ENCODE assay signal across 10 mouse cellular contexts in the genomic region with DNA sequence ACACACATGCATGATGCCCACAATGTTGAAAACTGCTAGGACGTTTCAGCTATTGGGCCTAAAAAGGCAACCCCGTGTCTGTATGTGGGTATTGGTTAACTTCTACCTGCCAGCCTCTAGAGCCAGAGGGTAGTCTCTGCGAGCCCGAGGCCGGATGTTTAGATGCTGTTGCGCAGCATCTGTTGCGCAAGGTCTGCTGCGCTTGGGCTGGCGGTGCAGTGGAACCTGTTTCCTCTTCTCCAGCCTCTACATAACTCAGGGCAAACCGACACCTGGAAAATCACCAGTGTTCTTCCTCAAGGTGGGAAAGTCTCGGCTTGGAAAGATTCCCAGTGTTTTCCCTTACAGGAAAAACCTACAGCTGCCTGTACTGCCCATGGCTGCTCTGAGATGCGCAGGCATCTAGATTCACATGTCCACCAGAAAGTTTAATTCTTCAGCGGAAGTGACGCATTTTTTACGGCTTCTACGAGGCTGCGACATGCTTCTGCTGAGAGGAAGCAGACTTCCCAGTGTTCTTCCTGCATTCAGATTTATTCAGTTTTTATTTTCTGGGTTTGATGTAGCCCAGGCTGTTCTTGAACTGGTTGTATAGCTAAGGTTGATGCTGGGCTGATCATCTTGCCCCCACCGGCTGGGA. TPM values are rescaled to one million over a fixed set of nuclear protein-coding genes. Genes with fewer than 3 reads are reported as not detected.
DNase-seq lines count a peak whose midpoint lies in the region; ATAC-seq and TF ChIP-seq lines count a peak whose summit lies in the region.
"Had no signal": no experiment of that assay in that cellular context is flagged by ENCODE, and none has a peak within 500 bp of the region (broad histone marks: within the 10 kb centered on the region; RNA-seq: fewer than 3 reads in every experiment).

No protein-coding gene starts in this region.

- DNase-seq in adrenal gland, postnatal 14 days: peak; percentile 31
- DNase-seq in adrenal gland, postnatal 25 days: no peak
- peak; percentile 52 for DNase-seq in kidney, adult 18-20 months
- DNase-seq in stomach, postnatal 0 days (ENCODE audit: low spot score): peak; percentile 56
- DNase-seq in layer of hippocampus, adult 9-10 months (ENCODE audit: low spot score): no peak
- no peak for DNase-seq in heart, adult 8-10 months (ENCODE audit: low spot score)

- no peak overlapping the region for H3K27ac ChIP-seq in lung, embryonic 16.5 days (ENCODE audit: low read length)
- no peak overlapping the region; the same call in 1 of the 2 replicates for H3K27ac ChIP-seq in stomach, postnatal 0 days (replicated peaks)

- no peaks in the 10 kb centered on the region for H3K9me3 ChIP-seq in lung, embryonic 16.5 days (ENCODE audit: control insufficient read depth, low read length)
- no peaks in the 10 kb centered on the region for H3K9me3 ChIP-seq in stomach, postnatal 0 days (ENCODE audit: control insufficient read depth, low read length)
- H3K9me3 ChIP-seq: heart, embryonic 15.5 days had no signal

- no peak for TF ChIP-seq EP300 in stomach, postnatal 0 days (optimal IDR thresholded peaks at IDR 0.05)

- H3K4me1 ChIP-seq in lung, embryonic 16.5 days (replicated peaks; ENCODE audit: control insufficient read depth, insufficient read depth, low read length): peaks cover 16% of the 10 kb centered on the region
- no peaks in the 10 kb centered on the region for H3K4me1 ChIP-seq in stomach, postnatal 0 days (replicated peaks; ENCODE audit: control insufficient read depth, insufficient read depth)

- H3K27me3 ChIP-seq in lung, embryonic 16.5 days (ENCODE audit: control insufficient read depth, insufficient read depth, low read depth, low read length): no peaks in the 10 kb centered on the region
- H3K27me3 ChIP-seq in stomach, postnatal 0 days (ENCODE audit: control insufficient read depth, insufficient read depth, low read length): no peaks in the 10 kb centered on the region
- H3K27me3 ChIP-seq: CH12.LX; heart, embryonic 15.5 days had no signal

- H3K9ac ChIP-seq in lung, embryonic 16.5 days (ENCODE audit: low read length): no peak overlapping the region
- H3K9ac ChIP-seq in stomach, postnatal 0 days (ENCODE audit: low read length): no peak overlapping the region
- H3K9ac ChIP-seq: heart, embryonic 15.5 days had no signal

- H3K36me3 ChIP-seq in lung, embryonic 16.5 days (ENCODE audit: control insufficient read depth, insufficient read depth, low read length): no peaks in the 10 kb centered on the region
- H3K36me3 ChIP-seq in stomach, postnatal 0 days (ENCODE audit: control insufficient read depth, insufficient read depth, low read length): no peaks in the 10 kb centered on the region
- H3K36me3 ChIP-seq: heart, embryonic 15.5 days had no signal

- TF ChIP-seq CTCF in stomach, postnatal 0 days (IDR thresholded peaks at IDR 0.05; ENCODE audit: low read depth): no peak

- H3K4me2 ChIP-seq in lung, embryonic 16.5 days (ENCODE audit: low read depth, low read length): no peak overlapping the region
- H3K4me2 ChIP-seq in stomach, postnatal 0 days (replicated peaks; ENCODE audit: low read depth): no peak overlapping the region
- H3K4me2 ChIP-seq: heart, embryonic 15.5 days had no signal

- peak; percentile 41; the same call in 1 of the 2 replicates for ATAC-seq in lung, embryonic 16.5 days (ENCODE audit: low read depth)
- 0 out of 2 replicates have a peak, but pooled peaks have one; percentile 48 for ATAC-seq in stomach, postnatal 0 days (ENCODE audit: low FRiP score, low TSS enrichment)
- ATAC-seq in erythroblast, adult 5-6 weeks (replicated peaks; ENCODE audit: low FRiP score, poor library complexity, severe bottlenecking): no peak

- WGBS in lung, embryonic 16.5 days: 72% methylated on average over 18 of the region's 18 CpGs
- WGBS in stomach, postnatal 0 days: 66% methylated on average over 18 of the region's 18 CpGs

- H3K4me3 ChIP-seq in lung, embryonic 16.5 days (ENCODE audit: low read length): no peak overlapping the region
- no peak overlapping the region for H3K4me3 ChIP-seq in stomach, postnatal 0 days (ENCODE audit: low read depth, low read length)
- H3K4me3 ChIP-seq: heart, embryonic 15.5 days had no signal

RNA-seq across cellular contexts. Expression of a gene that starts 44.5 kb away (rescaled TPM):
- total RNA-seq in adrenal gland, postnatal 14 days (2021): 6,863 and 7,423 TPM in 2 replicates
- total RNA-seq in adrenal gland, postnatal 25 days (2021): 6,460 and 8,956 TPM in 2 replicates
- 4,476 and 4,740 TPM in 2 replicates for polyA plus RNA-seq in lung, embryonic 16.5 days (2015; fragmentation: Nextera tagmentation; extraction: Ambion mirVana)
- polyA plus RNA-seq in stomach, postnatal 0 days (2015; fragmentation: Nextera tagmentation; extraction: Ambion mirVana): 2,673 and 2,818 TPM in 2 replicates
- total RNA-seq in erythroblast, adult 5-6 weeks (2015; ENCODE audit: low replicate concordance): 3,932 and 4,159 TPM in 2 replicates
- total RNA-seq in erythroblast, adult 5-6 weeks (2017; ENCODE audit: low replicate concordance): 1,512 and 1,760 TPM in 2 replicates
- 100 to 1,000 TPM; 830 to 950 (median 884) TPM for total RNA-seq in heart, adult 8-10 months (2022)

RNA-seq across cellular contexts. Expression of a gene that starts 54.4 kb away (rescaled TPM):
- total RNA-seq in adrenal gland, postnatal 14 days (2021): 11.5 and 12.1 TPM in 2 replicates
- total RNA-seq in adrenal gland, postnatal 25 days (2021): 10.6 and 16.7 TPM in 2 replicates
- polyA plus RNA-seq in lung, embryonic 16.5 days (2015; fragmentation: Nextera tagmentation; extraction: Ambion mirVana): 14.9 and 16.2 TPM in 2 replicates
- polyA plus RNA-seq in stomach, postnatal 0 days (2015; fragmentation: Nextera tagmentation; extraction: Ambion mirVana): 9.3 and 10.0 TPM in 2 replicates
- total RNA-seq in erythroblast, adult 5-6 weeks (2015; ENCODE audit: low replicate concordance): 3.6 and 6.5 TPM in 2 replicates
- 1.4 TPM in 2 replicates for total RNA-seq in erythroblast, adult 5-6 weeks (2017; ENCODE audit: low replicate concordance)
- total RNA-seq in heart, adult 8-10 months (2022): 1 to 10 TPM; 4.5 to 7.4 (median 5.8) TPM

Comparison
In these comparisons a context has a peak if more than half of its experiments do, and no peak if none do; other contexts are left out.
1. DNase-seq: peak in adrenal gland, postnatal 14 days (single experiment), kidney, adult 18-20 months (single experiment) and stomach, postnatal 0 days (single experiment); none in adrenal gland, postnatal 25 days (single experiment), layer of hippocampus, adult 9-10 months (single experiment) and heart, adult 8-10 months (single experiment).